Mouse (Mus musculus) heart, adult 2 months (tissue): ENCODE data around the gene Lhpp. TPM values are rescaled to one million over a fixed set of nuclear protein-coding genes. Genes with fewer than 3 reads are reported as not detected.

Experiments used
- DNase-seq, 2 experiments: peaks; one replicate each; pipeline ENCODE4 v3.0.0; 2021
- H3K27ac ChIP-seq: fragments of 200-600 bp; 2 replicates; pipeline ENCODE4 v1.8.1; 2022
- H3K27me3 ChIP-seq: fragments of 200-500 bp; 2 replicates; pipeline ENCODE4 v1.6.1; 2012; ENCODE audit warnings: mild to moderate bottlenecking, low read length, inconsistent platforms, mixed read lengths; ENCODE audit not compliant: control insufficient read depth, insufficient read depth
- H3K36me3 ChIP-seq: fragments of 200-500 bp; 2 replicates; pipeline ENCODE4 v1.6.1; 2012; ENCODE audit warnings: low read length, inconsistent platforms; ENCODE audit not compliant: control insufficient read depth, insufficient read depth
- H3K4me1 ChIP-seq: fragments of 200-500 bp; 2 replicates; pipeline ENCODE4 v1.6.1; 2011; ENCODE audit warnings: low read length; ENCODE audit not compliant: control insufficient read depth, insufficient read depth
- H3K4me3 ChIP-seq: fragments of 200-600 bp; 2 replicates; pipeline ENCODE4 v1.8.1; 2022
- H3K79me2 ChIP-seq: fragments of 200-500 bp; replicated peaks from 2 replicates; pipeline ENCODE4 v1.6.1; 2012; ENCODE audit warnings: mild to moderate bottlenecking, inconsistent platforms, low read length, moderate library complexity, mixed read lengths; ENCODE audit not compliant: control insufficient read depth, insufficient read depth
- H3K9ac ChIP-seq: fragments of 200-500 bp; 2 replicates; pipeline ENCODE4 v1.6.1; 2012; ENCODE audit warnings: low read depth, mild to moderate bottlenecking, control low read depth, inconsistent platforms, low read length, mixed read lengths
- CTCF ChIP-seq: fragments of 200-600 bp; IDR thresholded peaks from 2 replicates; pipeline ENCODE4 v1.8.1; 2022; ENCODE audit warnings: antibody characterized with exemption, mild to moderate bottlenecking, moderate library complexity
- EP300 ChIP-seq: fragments of 200-500 bp; IDR thresholded peaks from 2 replicates; pipeline ENCODE4 v1.6.1; 2011; ENCODE audit warnings: low read depth, low read length, control low read depth; ENCODE audit not compliant: insufficient read depth
- POLR2A ChIP-seq: fragments of 200-500 bp; IDR thresholded peaks from 2 replicates; pipeline ENCODE4 v1.6.1; 2011; ENCODE audit warnings: mild to moderate bottlenecking, low read depth, low read length, control low read depth; ENCODE audit not compliant: insufficient read depth
- WGBS: fragments of 180-500 bp; shearing (Covaris S2); methylation state at CpG from one replicate; pipeline ENCODE4 v1.1.7; 2018; 5-methylcytosine and 5-hydroxymethylcytosine counted together
- intact Hi-C: fragments of 180-260 bp; cut with DNase I; formaldehyde crosslinking; loops from one replicate; pipeline ENCODE4 v1.15.1; 2025
- polyA plus RNA-seq: library from polyadenylated mRNA; depleted of rRNA; stranded (reverse); fragments of >200 nt; gene quantifications from 2 replicates; pipeline ENCODE4 v1.2.3, GENCODE M21; 2012
- total RNA-seq, 2 experiments: library from RNA; stranded (reverse); gene quantifications; 2 replicates each; pipeline ENCODE4 v1.2.3; 2021

Lhpp gene
- total and polyA plus RNA-seq, 3 experiments = 13.8 to 22.0 (median 13.9) TPM

- WGBS = 84% methylated on average over 4 of the region's 4 CpGs
- H3K4me3 ChIP-seq = no peak overlapping the region
- no peaks in the 10 kb centered on the region for H3K79me2 ChIP-seq
- H3K36me3 ChIP-seq = peaks cover 17% of the 10 kb centered on the region
- TF ChIP-seq EP300 (no peak), CTCF (0 out of 2 replicates have a peak, but pooled peaks have one; percentile 1)
- intact Hi-C loops = no loop called here
- H3K27me3 ChIP-seq = no peaks in the 10 kb centered on the region
- H3K9ac ChIP-seq = no peak overlapping the region
- DNase-seq = no peak
- no peak overlapping the region for H3K27ac ChIP-seq
- peaks cover 30% of the 10 kb centered on the region for H3K4me1 ChIP-seq
Measured at GRCm38 (mm10) chr7:132719570-132719969, 109.1 kb downstream of the Lhpp start.

DNA sequence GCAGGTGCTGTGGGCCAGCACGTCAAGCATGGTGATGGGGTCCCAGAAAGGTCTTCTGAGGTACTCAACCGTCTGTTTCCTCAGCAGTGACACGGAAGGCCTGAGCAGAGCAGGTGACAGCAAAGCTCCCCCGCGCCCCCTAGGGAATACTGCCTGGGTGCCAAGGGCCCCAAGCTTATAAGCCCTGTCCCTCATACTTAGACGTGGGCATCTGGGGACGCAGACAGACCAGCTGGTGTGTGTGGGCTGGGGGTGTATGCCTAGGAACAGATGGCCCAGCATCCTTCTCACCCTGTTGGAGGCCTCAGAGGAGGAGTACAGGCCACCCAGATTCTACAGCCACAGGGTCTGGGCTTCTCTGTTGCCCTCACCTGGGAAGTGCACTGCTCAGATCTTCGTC lies 110.1 kb downstream of the Lhpp start:
- Histone ChIP-seq H3K27ac (no peak overlapping the region), H3K4me1 (peaks cover 27% of the 10 kb centered on the region), H3K27me3 (no peaks in the 10 kb centered on the region), H3K4me3 (no peak overlapping the region), H3K79me2 (no peaks in the 10 kb centered on the region), H3K36me3 (peaks cover 12% of the 10 kb centered on the region), H3K9ac (no peak overlapping the region)
- peak in 1 of 2 experiments; percentile 44 for DNase-seq
- intact Hi-C loops = no loop called here
- WGBS = 84% methylated on average over 8 of the region's 8 CpGs
- 0 out of 2 replicates have a peak, but pooled peaks have one; percentile 6 for TF ChIP-seq CTCF
- TF ChIP-seq POLR2A = no peak
- TF ChIP-seq EP300 = no peak

GRCm38 (mm10) chr7:132722401-132723370 lies 112.2 kb downstream of the Lhpp start:
- intact Hi-C loops = no loop called here
- WGBS = 77% methylated on average over 12 of the region's 12 CpGs
- peaks cover 27% of the 10 kb centered on the region for H3K4me1 ChIP-seq
- H3K27me3 ChIP-seq = no peaks in the 10 kb centered on the region
- H3K27ac ChIP-seq = peak overlapping the region; percentile 84
- peaks cover 12% of the 10 kb centered on the region for H3K36me3 ChIP-seq
- H3K79me2 ChIP-seq = no peaks in the 10 kb centered on the region
- no peak overlapping the region for H3K4me3 ChIP-seq
- peak in 1 of 2 experiments; percentile 39 for DNase-seq
- TF ChIP-seq CTCF = no peak
- TF ChIP-seq POLR2A = no peak
- no peak for TF ChIP-seq EP300
- H3K9ac ChIP-seq = no peak overlapping the region

GRCm38 (mm10) chr7:132723906-132724305 lies 113.5 kb downstream of the Lhpp start:
- peak; percentile 83 to 92 for DNase-seq
- intact Hi-C loops = no loop called here
- H3K79me2 ChIP-seq = no peaks in the 10 kb centered on the region
- no peak overlapping the region for H3K9ac ChIP-seq
- H3K27ac ChIP-seq = peak overlapping the region; percentile 84
- H3K36me3 ChIP-seq = peaks cover 12% of the 10 kb centered on the region
- TF ChIP-seq EP300 = peak; percentile 93
- TF ChIP-seq POLR2A = peak; percentile 50; the same call in 1 of the 2 replicates
- no peak for TF ChIP-seq CTCF
- 21% methylated on average over 11 of the region's 11 CpGs for WGBS
- H3K4me3 ChIP-seq = no peak overlapping the region
- H3K4me1 ChIP-seq = peaks cover 23% of the 10 kb centered on the region
- no peaks in the 10 kb centered on the region for H3K27me3 ChIP-seq

DNA sequence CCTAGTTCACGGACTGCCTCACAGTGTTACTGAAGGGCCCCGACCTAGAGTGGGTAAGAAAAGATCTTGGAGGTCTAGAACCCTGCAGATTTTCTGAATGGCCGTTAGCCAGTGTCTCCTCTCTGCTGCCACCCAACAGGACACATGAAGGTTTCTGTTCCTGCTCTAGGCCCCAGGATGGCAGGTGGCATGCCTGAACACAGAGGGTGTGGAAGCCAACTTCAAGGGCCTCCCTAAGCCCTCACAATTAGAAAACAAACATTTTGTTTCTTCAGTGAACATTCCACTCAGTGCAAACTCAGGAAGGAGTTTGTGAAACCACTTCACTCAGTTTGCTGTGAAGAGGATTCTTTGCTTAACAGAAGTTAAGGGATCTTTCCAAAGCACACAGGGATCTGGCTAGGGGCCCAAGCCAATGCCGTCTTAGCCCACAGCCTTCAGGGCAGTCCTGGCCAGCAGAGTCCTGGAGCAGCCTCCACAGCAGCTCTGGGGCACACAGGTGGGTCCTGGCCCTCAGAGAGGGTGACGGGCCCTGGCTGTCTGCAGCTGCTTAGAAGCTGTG lies 114.1 kb downstream of the Lhpp start:
- intact Hi-C loops = no loop called here

More for the DNA sequence above, 114.1 kb downstream of the Lhpp start:
- DNase-seq = peak in 1 of 2 experiments; percentile 36
- Histone ChIP-seq H3K79me2 (no peaks in the 10 kb centered on the region), H3K27ac (peak overlapping the region; percentile 84), H3K4me3 (no peak overlapping the region), H3K4me1 (peaks cover 25% of the 10 kb centered on the region), H3K27me3 (no peaks in the 10 kb centered on the region), H3K36me3 (peaks cover 12% of the 10 kb centered on the region), H3K9ac (no peak overlapping the region)
- TF ChIP-seq EP300 = no peak
- no peak for TF ChIP-seq POLR2A
- TF ChIP-seq CTCF = no peak
- WGBS = 65% methylated on average over 5 of the region's 5 CpGs
